Mouse (Mus musculus) megakaryocyte, adult 5-6 weeks (primary cell): ENCODE measurements at regions not wholly inside any gene's neighbourhood (a gene's known extent, or its start where the extent isn't known, plus 50 kb on each side); places are given as distances from the start of the nearest gene placed in this dataset.

Experiments used
- ATAC-seq: 2 replicates; pipeline ENCODE4 v1.8.0; 2016; ENCODE audit warnings: mild to moderate bottlenecking, inconsistent platforms; ENCODE audit not compliant: poor library complexity, severe bottlenecking

GRCm38 (mm10) chr11:52537819-52538435 lies 141.7 kb downstream of the 9530068E07Rik start:
- no peak for ATAC-seq

GRCm38 (mm10) chr11:52541210-52541609 lies 145.0 kb downstream of the 9530068E07Rik start:
- no peak for ATAC-seq

GRCm38 (mm10) chr11:52551451-52551850 lies 155.2 kb downstream of the 9530068E07Rik start:
- no peak for ATAC-seq

GRCm38 (mm10) chr11:52552860-52553259 lies 156.6 kb downstream of the 9530068E07Rik start:
- ATAC-seq = no peak

- ATAC-seq = no peak
Observed at GRCm38 (mm10) chr11:52557836-52558235, 161.6 kb downstream of the 9530068E07Rik start.

- no peak for ATAC-seq
Observed at GRCm38 (mm10) chr11:52558782-52559181, 162.6 kb downstream of the 9530068E07Rik start.

GRCm38 (mm10) chr11:52561281-52561680 lies 165.1 kb downstream of the 9530068E07Rik start:
- no peak for ATAC-seq

- ATAC-seq = no peak
Observed at GRCm38 (mm10) chr11:52565457-52565856, 169.2 kb downstream of the 9530068E07Rik start.

GRCm38 (mm10) chr11:52566026-52566425 lies 169.8 kb downstream of the 9530068E07Rik start:
- ATAC-seq = no peak

GRCm38 (mm10) chr11:52567945-52568687 lies 171.9 kb downstream of the 9530068E07Rik start:
- ATAC-seq = no peak

GRCm38 (mm10) chr11:52568794-52569193 lies 172.6 kb downstream of the 9530068E07Rik start:
- no peak for ATAC-seq

- no peak for ATAC-seq
Observed at GRCm38 (mm10) chr11:52569759-52570158, 173.5 kb downstream of the 9530068E07Rik start.

GRCm38 (mm10) chr11:52578471-52578870 lies 182.2 kb downstream of the 9530068E07Rik start:
- no peak for ATAC-seq

GRCm38 (mm10) chr11:52579764-52580377 lies 183.6 kb downstream of the 9530068E07Rik start:
- ATAC-seq = no peak

GRCm38 (mm10) chr11:52591596-52592180 lies 172.7 kb upstream of the Fstl4 start:
- no peak for ATAC-seq

GRCm38 (mm10) chr11:52594092-52594491 lies 170.3 kb upstream of the Fstl4 start:
- no peak for ATAC-seq

GRCm38 (mm10) chr11:52601196-52601595 lies 163.2 kb upstream of the Fstl4 start:
- no peak for ATAC-seq

- ATAC-seq = no peak
Observed at GRCm38 (mm10) chr11:52602061-52602561, 162.3 kb upstream of the Fstl4 start.

GRCm38 (mm10) chr11:52602796-52603195 lies 161.6 kb upstream of the Fstl4 start:
- ATAC-seq = no peak

GRCm38 (mm10) chr11:52610681-52611165 lies 153.7 kb upstream of the Fstl4 start:
- no peak for ATAC-seq

GRCm38 (mm10) chr11:52615622-52616021 lies 148.8 kb upstream of the Fstl4 start:
- no peak for ATAC-seq
